Mouse (Mus musculus) stomach, embryonic 14.5 days (tissue): ENCODE measurements around the gene Trim15. TPM values are rescaled to one million over a fixed set of nuclear protein-coding genes. Genes with fewer than 3 reads are reported as not detected.

ENCODE experiments used
- ATAC-seq: fragments of 200-750 bp; cut with Nextera tagmentation; 2 replicates; pipeline ENCODE4 v1.8.0; 2017; ENCODE audit warnings: low read depth, moderate TSS enrichment; ENCODE audit not compliant: insufficient number of reproducible peaks, insufficient read depth, low FRiP score
- H3K27ac ChIP-seq: fragments of 300-500 bp; sonication (generic); 2 replicates; pipeline ENCODE4 v1.5.1; 2014; ENCODE audit warnings: mild to moderate bottlenecking, low read length, moderate library complexity, mixed read lengths
- H3K27me3 ChIP-seq: fragments of 300-500 bp; sonication (generic); 2 replicates; pipeline ENCODE4 v1.6.1; 2014; ENCODE audit warnings: low read length, control low read depth, mixed read lengths; ENCODE audit not compliant: control insufficient read depth, insufficient read depth
- H3K36me3 ChIP-seq: fragments of 300-500 bp; sonication (generic); 2 replicates; pipeline ENCODE4 v1.6.1; 2014; ENCODE audit warnings: mild to moderate bottlenecking, control low read depth, low read length, moderate library complexity, mixed read lengths; ENCODE audit not compliant: control insufficient read depth, insufficient read depth
- H3K4me1 ChIP-seq: fragments of 300-500 bp; sonication (generic); 2 replicates; pipeline ENCODE4 v1.6.1; 2014; ENCODE audit warnings: low read length, control low read depth, mixed read lengths; ENCODE audit not compliant: control insufficient read depth, insufficient read depth
- H3K4me2 ChIP-seq: fragments of 300-500 bp; sonication (generic); replicated peaks from 2 replicates; pipeline ENCODE4 v1.6.1; 2014; ENCODE audit warnings: low read depth, low read length, control low read depth
- H3K4me3 ChIP-seq: fragments of 300-500 bp; sonication (generic); 2 replicates; pipeline ENCODE4 v1.5.1; 2014; ENCODE audit warnings: low read depth, low read length, control low read depth
- H3K9ac ChIP-seq: fragments of 300-500 bp; sonication (generic); replicated peaks from 2 replicates; pipeline ENCODE4 v1.6.1; 2014; ENCODE audit warnings: low read depth, mild to moderate bottlenecking, control low read depth, low read length, moderate library complexity, mixed read lengths
- H3K9me3 ChIP-seq: fragments of 300-500 bp; sonication (generic); 2 replicates; pipeline ENCODE4 v1.6.1; 2016; ENCODE audit warnings: low read depth, low read length, control low read depth; ENCODE audit not compliant: control insufficient read depth
- WGBS: fragments of 180-500 bp; shearing (Covaris S2); extraction: QIAGEN DNeasy Blood & Tissue Kit; methylation state at CpG from one replicate; pipeline ENCODE4 v1.1.7; 2014; 5-methylcytosine and 5-hydroxymethylcytosine counted together
- polyA plus RNA-seq: library from polyadenylated mRNA; unstranded; fragments of >200 nt; fragmentation: Nextera tagmentation; extraction: Ambion mirVana; gene quantifications from 2 replicates; pipeline ENCODE4 v1.2.1, GENCODE M21; 2014

Gene Trim15
- polyA plus RNA-seq, 1 experiment from 2014 or later = 0.13 TPM

DNA sequence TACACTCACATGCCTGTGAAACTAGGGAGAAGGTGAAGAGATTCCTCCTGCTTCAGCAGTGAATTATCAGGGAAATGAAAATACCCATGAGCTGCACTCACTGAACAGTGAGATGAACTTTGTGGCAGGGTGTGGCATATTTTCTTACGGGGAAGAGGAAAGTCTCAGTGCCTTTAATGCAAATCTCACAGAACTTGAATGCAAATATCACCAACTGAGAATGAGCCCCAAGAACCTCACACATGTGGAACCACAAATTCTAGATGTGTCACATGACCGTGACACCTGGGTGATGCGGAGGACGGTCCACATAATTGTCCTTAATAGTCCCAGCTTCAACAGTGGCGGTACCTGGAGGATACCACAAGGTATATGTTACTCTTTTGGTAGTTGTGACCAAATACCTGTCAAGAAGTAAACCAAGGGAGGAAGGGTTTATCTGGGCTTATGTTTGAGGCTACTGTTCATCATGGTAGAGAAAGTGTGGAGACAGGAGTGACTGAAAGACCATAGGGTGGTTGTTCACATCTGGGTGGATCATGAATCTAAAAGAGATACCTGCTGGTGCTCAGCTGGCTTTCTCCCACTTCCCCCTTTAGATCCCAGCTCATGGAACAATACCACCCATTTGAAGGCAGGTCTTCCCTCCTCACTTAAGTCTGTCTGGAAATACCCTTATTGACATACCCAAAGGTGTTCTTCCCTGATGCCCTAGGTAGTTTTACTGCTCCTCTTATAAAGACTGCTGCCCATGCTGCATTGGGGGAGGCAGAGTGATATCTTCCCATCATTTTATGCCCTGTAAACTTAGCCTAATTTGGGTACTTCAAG lies 23.3 kb upstream of the Trim15 start, which contains the start of gene Trim40:
TSS of gene Trim40 (minus strand) at position 51 of the 831 bp plus-strand sequence.
- no peak within 1 kb of the TSS for H3K27ac ChIP-seq
- H3K4me1 ChIP-seq = no peaks in the 10 kb centered on the region
- H3K4me2 ChIP-seq = no peak within 1 kb of the TSS
- no peaks in the 10 kb centered on the region for H3K36me3 ChIP-seq
- no peaks in the 10 kb centered on the region for H3K27me3 ChIP-seq
- no peak within 1 kb of the TSS for H3K9ac ChIP-seq
- no peak for ATAC-seq
- H3K4me3 ChIP-seq = no peak within 1 kb of the TSS
- no peaks in the 10 kb centered on the region for H3K9me3 ChIP-seq
- 85% methylated on average over 5 of the region's 5 CpGs for WGBS

DNA sequence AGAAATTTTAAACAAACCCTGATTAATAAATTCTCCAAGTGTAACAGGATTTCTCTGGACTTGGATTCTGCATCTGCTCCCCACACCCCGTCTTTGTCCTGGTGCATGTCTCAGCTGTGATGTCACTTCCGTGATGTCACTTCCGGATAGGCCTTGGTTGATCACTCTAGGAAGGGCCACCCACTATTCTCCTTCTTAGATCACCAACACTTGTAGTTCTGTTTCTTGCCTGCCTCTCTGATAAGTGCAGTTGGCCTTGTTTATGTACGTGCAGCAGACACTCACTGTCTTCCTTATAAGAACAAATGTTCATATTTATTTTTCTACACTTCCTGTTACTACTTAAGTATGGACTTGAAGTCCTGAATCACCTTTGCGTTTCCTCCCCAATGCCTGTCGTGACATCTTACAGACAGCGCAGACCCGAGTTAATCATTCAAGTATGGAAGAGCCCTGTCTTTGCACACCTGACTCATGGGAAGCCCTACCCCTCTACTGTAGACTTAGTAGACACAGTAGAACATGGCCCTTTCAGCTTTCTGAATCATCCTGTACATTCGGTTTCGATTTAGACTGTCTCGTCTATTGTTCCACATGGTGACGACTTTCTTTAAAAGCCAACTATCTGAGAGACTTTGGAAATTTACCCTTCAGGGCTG lies 18.3 kb upstream of the Trim15 start:
- Histone ChIP-seq H3K36me3 (no peaks in the 10 kb centered on the region), H3K27ac (no peak overlapping the region), H3K4me2 (no peak overlapping the region), H3K4me1 (no peaks in the 10 kb centered on the region), H3K9me3 (no peaks in the 10 kb centered on the region), H3K27me3 (no peaks in the 10 kb centered on the region), H3K4me3 (no peak overlapping the region), H3K9ac (no peak overlapping the region)
- 92% methylated on average over 12 of the region's 12 CpGs for WGBS
- no peak for ATAC-seq

DNA sequence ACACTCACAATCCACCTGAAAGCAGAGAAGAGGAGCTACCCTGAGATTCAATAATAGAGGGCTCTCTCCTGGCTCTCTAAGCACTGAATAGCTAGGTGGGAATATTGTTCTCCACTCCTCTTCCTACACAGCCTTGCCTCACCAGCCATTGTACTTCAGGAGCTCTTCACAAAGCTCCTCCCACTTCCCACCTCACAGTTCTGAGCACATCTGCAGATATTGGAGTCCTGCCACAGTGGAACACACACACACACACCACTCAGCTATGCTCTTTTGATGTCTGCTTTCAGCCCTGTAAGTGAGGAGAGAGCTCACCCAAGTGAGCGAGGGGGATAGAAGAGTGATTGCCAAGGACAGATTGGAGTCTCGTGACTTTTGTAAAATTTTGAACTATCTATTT lies 16.3 kb upstream of the Trim15 start:
- H3K9me3 ChIP-seq = no peaks in the 10 kb centered on the region
- H3K4me3 ChIP-seq = no peak overlapping the region
- H3K4me1 ChIP-seq = no peaks in the 10 kb centered on the region
- ATAC-seq = no peak
- no peaks in the 10 kb centered on the region for H3K27me3 ChIP-seq
- no peak overlapping the region for H3K27ac ChIP-seq
- H3K4me2 ChIP-seq = no peak overlapping the region
- no peaks in the 10 kb centered on the region for H3K36me3 ChIP-seq
- 61% methylated on average over 2 of the region's 2 CpGs for WGBS
- no peak overlapping the region for H3K9ac ChIP-seq

DNA sequence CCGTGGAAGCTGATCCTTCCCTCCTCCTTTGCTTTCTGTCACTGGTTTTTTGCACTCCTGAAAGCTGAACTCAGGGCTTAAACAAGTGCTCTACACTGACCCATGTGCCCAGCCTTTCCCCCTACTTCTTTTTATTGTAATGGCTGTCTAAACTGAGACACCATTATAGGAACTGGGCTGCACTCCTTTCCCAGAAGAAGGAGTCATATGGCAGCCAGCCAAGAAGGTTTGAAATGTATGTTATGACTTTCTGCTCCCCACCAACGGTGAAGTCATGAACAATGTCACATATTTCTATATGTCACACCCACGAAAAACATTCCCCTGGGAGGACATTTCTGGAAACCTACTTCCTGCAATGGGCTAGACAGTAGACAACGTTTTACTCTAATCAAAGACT lies 7.6 kb upstream of the Trim15 start:
- Histone ChIP-seq H3K9me3 (no peaks in the 10 kb centered on the region), H3K4me3 (no peak overlapping the region), H3K4me2 (no peak overlapping the region), H3K27ac (no peak overlapping the region), H3K36me3 (no peaks in the 10 kb centered on the region), H3K9ac (no peak overlapping the region), H3K4me1 (no peaks in the 10 kb centered on the region), H3K27me3 (no peaks in the 10 kb centered on the region)
- 33% methylated on average over 4 of the region's 4 CpGs for WGBS
- ATAC-seq = no peak

DNA sequence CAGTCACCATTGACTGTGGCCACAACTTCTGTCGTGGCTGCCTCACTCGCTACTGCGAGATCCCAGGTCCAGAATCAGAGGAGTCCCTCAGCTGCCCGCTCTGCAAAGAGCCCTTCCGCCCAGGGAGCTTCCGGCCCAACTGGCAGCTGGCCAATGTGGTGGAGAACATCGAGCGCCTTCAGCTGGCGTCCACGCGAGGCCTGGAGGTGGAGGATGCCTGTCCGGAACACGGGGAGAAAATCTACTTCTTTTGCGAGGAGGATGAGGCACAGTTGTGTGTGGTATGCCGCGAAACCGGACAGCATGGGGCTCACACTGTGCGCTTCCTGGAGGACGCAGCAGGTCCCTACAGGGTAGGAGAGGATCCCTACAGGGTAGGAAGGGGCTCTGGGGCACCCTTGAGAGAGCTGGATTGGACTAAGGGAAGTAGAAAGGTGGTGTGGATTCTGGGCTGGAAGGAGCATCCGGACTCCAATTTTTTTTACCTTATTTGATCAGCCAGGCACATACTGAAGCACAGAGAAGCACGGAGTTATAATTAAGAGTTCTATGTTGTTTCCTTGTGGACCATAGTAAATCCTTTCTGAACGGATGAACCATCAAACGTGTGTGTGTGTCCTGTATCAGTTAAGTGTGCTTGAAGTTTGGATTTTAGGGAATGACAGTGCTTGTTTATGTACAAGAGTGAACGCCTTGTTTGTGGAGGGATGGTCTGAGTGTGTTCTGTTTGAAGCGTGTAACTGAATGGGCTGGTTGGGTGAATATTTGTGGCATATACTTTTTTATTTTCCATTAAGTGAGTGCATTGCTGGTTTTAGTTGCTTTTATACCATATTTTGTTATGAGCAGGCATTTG lies 3.2 kb upstream of the Trim15 start:
- H3K4me1 ChIP-seq = no peaks in the 10 kb centered on the region
- H3K9me3 ChIP-seq = no peaks in the 10 kb centered on the region
- H3K4me2 ChIP-seq = no peak overlapping the region
- peaks cover 6% of the 10 kb centered on the region for H3K27me3 ChIP-seq
- no peak for ATAC-seq
- no peak overlapping the region for H3K4me3 ChIP-seq
- no peak overlapping the region for H3K27ac ChIP-seq
- 74% methylated on average over 25 of the region's 25 CpGs for WGBS
- no peaks in the 10 kb centered on the region for H3K36me3 ChIP-seq
- no peak overlapping the region for H3K9ac ChIP-seq

DNA sequence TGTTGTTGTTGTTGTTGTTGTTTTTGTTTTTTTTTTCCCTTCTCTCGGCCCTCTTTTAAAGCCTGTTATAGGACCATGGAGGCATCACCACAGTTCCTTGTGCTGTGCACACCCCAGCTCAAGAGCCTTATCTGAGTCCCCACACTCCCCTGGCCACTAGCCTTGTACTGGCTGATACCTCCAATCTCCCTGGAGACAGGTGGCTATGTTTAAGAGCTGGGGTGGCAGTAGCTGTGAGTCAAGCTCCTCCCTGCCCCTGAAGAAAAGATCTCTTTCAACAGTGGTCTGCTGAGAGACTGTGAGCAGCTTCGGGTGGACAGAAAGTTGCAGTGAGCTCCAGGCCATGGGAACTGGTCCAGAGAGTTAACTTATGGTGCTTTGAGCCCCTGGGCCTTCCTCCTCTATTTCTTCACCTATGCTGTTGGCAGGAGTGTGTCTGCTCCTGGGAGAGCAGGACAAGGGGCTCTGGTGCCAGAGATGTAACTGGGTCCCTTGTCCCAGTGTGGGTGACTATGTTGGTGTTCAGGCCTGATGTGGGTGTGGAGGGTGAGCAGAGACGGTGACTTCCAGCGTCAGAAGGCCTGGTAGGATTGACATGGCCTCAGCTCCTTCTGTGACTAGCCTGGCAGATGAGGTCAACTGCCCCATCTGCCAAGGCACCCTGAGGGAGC lies 2.4 kb upstream of the Trim15 start, which contains the start of gene Trim10:
TSS of gene Trim10 (plus strand) at position 291 of the 671 bp plus-strand sequence.
- H3K4me3 ChIP-seq = no peak within 1 kb of the TSS
- H3K36me3 ChIP-seq = no peaks in the 10 kb centered on the region
- H3K9me3 ChIP-seq = no peaks in the 10 kb centered on the region
- peaks cover 6% of the 10 kb centered on the region for H3K27me3 ChIP-seq
- no peak within 1 kb of the TSS for H3K9ac ChIP-seq
- peak; percentile 89; the same call in 1 of the 2 replicates for ATAC-seq
- 72% methylated on average over 4 of the region's 4 CpGs for WGBS
- H3K27ac ChIP-seq = no peak within 1 kb of the TSS
- no peaks in the 10 kb centered on the region for H3K4me1 ChIP-seq
- no peak within 1 kb of the TSS for H3K4me2 ChIP-seq

DNA sequence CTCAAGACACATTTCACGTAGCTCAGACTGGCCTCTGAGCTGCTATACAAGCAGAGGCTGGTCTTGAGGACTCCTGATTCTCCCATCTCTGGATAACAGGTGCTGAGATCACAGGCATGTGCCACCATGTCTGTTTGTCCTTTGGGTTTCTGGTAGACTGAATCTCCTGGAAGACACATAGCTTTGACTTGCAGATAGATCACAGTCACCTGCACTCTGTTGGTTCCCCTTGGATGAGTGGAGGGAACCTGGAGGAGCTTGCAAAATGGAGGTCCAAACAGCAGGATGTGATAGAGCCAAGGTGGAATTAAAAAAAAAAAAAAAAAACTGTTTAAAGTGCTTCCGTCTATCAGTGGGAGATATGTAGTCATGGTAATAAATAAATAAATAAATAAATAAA lies 1.8 kb upstream of the Trim15 start:
- Histone ChIP-seq H3K36me3 (no peaks in the 10 kb centered on the region), H3K9ac (no peak overlapping the region), H3K4me1 (no peaks in the 10 kb centered on the region), H3K27me3 (peaks cover 6% of the 10 kb centered on the region), H3K9me3 (no peaks in the 10 kb centered on the region), H3K27ac (no peak overlapping the region), H3K4me2 (no peak overlapping the region), H3K4me3 (no peak overlapping the region)
- no peak for ATAC-seq
- 81% methylated on average over 2 of the region's 2 CpGs for WGBS

DNA sequence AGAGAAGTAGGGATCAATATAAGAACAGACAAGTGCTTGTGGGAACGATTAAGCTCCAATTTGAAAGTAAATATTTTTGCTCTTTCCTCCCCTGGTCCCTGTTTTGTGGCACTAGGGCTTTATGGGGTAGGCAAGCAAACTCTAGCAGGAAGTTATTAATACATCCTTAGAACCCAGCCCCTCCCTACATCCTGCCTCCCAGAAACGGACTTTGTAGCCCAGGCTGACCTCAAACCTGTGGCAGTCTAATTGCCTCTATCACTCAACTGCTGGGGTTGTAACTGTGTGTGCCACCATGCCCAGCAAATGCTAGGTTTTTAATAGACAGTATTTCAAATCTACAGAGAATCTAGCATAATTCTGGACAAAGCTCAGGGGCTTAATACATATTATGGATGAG lies 5.3 kb downstream of the Trim15 start:
- H3K4me2 ChIP-seq = no peak overlapping the region
- peaks cover 14% of the 10 kb centered on the region; the same call in 1 of the 2 replicates for H3K36me3 ChIP-seq
- WGBS = 37% methylated on average over 2 of the region's 2 CpGs
- no peak overlapping the region for H3K4me3 ChIP-seq
- H3K9me3 ChIP-seq = no peaks in the 10 kb centered on the region
- ATAC-seq = no peak
- no peak overlapping the region for H3K9ac ChIP-seq
- H3K27me3 ChIP-seq = no peaks in the 10 kb centered on the region
- H3K4me1 ChIP-seq = no peaks in the 10 kb centered on the region
- no peak overlapping the region for H3K27ac ChIP-seq
